Mouse (Mus musculus) ES-E14 (cell line): ENCODE data around the gene Myo1b.

Source experiments
- CHD2 ChIP-seq: IDR thresholded peaks from 2 replicates; pipeline ENCODE4 v1.6.1; 2014; ENCODE audit warnings: mild to moderate bottlenecking, low read depth, low read length, inconsistent platforms
- HCFC1 ChIP-seq: IDR thresholded peaks from 2 replicates; pipeline ENCODE4 v1.6.1; 2012; ENCODE audit warnings: low read length, inconsistent platforms, borderline replicate concordance; ENCODE audit not compliant: insufficient read depth
- ZC3H11A ChIP-seq: IDR thresholded peaks from 2 replicates; pipeline ENCODE4 v1.6.1; 2012; ENCODE audit warnings: low read depth, mild to moderate bottlenecking, inconsistent platforms, low read length, borderline replicate concordance
- ZNF384 ChIP-seq: IDR thresholded peaks from 2 replicates; pipeline ENCODE4 v1.6.1; 2012; ENCODE audit warnings: low read depth, low read length, inconsistent platforms

DNA sequence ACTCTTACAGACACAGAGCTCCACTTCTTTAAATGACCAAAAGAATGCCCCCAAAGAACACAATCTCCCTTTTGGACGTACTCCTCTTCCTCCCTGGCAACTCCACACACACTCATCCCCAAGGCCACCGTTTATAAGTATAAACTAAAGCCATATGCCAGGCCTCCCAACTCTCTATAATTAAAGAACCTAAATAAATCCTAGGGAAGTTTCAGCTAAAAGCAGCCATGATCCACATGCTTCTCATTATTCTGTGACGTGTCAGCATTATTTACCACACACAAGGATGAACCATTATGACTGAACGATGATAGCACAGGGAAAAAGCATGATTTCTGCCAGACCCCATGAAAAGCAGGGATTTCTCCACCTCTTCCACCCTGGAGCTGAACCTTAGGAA lies 78.6 kb downstream of the Myo1b start:
- TF ChIP-seq ZC3H11A (no peak), CHD2 (no peak), HCFC1 (no peak), ZNF384 (no peak)
